9 mouse cellular contexts compared by ENCODE assay signal in the genomic region with DNA sequence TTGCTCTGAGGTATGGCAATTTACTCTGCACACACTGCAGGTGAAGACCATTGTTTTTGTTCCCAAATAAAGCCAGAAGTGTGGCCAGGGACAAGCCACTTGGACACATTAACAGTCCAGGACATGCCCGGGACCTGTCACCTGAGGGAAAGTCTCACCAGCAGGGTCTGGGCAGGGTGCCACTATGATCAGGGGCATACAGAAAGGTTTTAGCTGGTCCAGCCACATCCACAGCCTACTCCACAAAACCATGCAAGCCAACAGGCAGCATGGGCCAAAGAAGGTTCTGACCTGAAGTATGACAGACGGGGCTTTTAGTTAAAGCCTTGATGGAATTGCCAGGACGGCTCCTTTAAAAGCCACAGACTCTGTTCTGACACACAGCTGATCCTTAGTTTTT. TPM values are rescaled to one million over a fixed set of nuclear protein-coding genes. Genes with fewer than 3 reads are reported as not detected.
DNase-seq lines count a peak whose midpoint lies in the region; ATAC-seq and TF ChIP-seq lines count a peak whose summit lies in the region.
"Had no signal": no experiment of that assay in that cellular context is flagged by ENCODE, and none has a peak within 500 bp of the region (broad histone marks: within the 10 kb centered on the region; RNA-seq: fewer than 3 reads in every experiment).

No protein-coding gene starts in this region.

- H3K36me3 ChIP-seq in forebrain, embryonic 10.5 days (replicated peaks) = peaks cover 59% of the 10 kb centered on the region
- H3K36me3 ChIP-seq in forebrain, embryonic 14.5 days (ENCODE audit: control insufficient read depth, insufficient read depth, low read length) = peaks cover 42% of the 10 kb centered on the region
- H3K36me3 ChIP-seq in ES-Bruce4 (ENCODE audit: control insufficient read depth, insufficient read depth, low read length, poor library complexity, severe bottlenecking) = peaks cover 12% of the 10 kb centered on the region
- peaks cover 37% of the 10 kb centered on the region for H3K36me3 ChIP-seq in forebrain, embryonic 12.5 days (replicated peaks)
- H3K36me3 ChIP-seq in hindbrain, postnatal 0 days (ENCODE audit: insufficient read depth, low read length) = peaks cover 29% of the 10 kb centered on the region

- H3K9ac ChIP-seq in forebrain, embryonic 14.5 days (ENCODE audit: low read length) = no peak overlapping the region
- no peak overlapping the region for H3K9ac ChIP-seq in ES-Bruce4 (ENCODE audit: low read depth, poor library complexity, severe bottlenecking)
- no peak overlapping the region for H3K9ac ChIP-seq in forebrain, embryonic 12.5 days
- 0 out of 2 replicates have a peak overlapping the region, but pooled peaks have one; percentile 22 for H3K9ac ChIP-seq in hindbrain, postnatal 0 days (replicated peaks; ENCODE audit: low read length)

- no peak for DNase-seq in forebrain, embryonic 10.5 days (ENCODE audit: extremely low spot score, low spot score)
- no peak for DNase-seq in forebrain, embryonic 14.5 days (ENCODE audit: low spot score)
- DNase-seq in hindbrain, postnatal 0 days (ENCODE audit: low spot score) = peak; percentile 44
- DNase-seq in urinary bladder, postnatal 4 days (ENCODE audit: low spot score in 2 of 2) = no peak
- DNase-seq in ovary, postnatal 14 days (ENCODE audit: low spot score) = no peak
- no peak for DNase-seq in left cerebral cortex, adult 11 months (ENCODE audit: low spot score)

- H3K4me1 ChIP-seq in forebrain, embryonic 10.5 days = peaks cover 54% of the 10 kb centered on the region
- peaks cover 11% of the 10 kb centered on the region for H3K4me1 ChIP-seq in forebrain, embryonic 14.5 days (ENCODE audit: control insufficient read depth, insufficient read depth, low read length)
- no peaks in the 10 kb centered on the region for H3K4me1 ChIP-seq in ES-Bruce4 (ENCODE audit: control insufficient read depth, insufficient read depth, low read length)
- peaks cover 44% of the 10 kb centered on the region for H3K4me1 ChIP-seq in forebrain, embryonic 12.5 days
- H3K4me1 ChIP-seq in hindbrain, postnatal 0 days (ENCODE audit: insufficient read depth, low read length) = 0 out of 2 replicates have a peak, but pooled peaks cover 7% of the 10 kb centered on the region

- H3K9me3 ChIP-seq in forebrain, embryonic 10.5 days = no peaks in the 10 kb centered on the region
- H3K9me3 ChIP-seq in forebrain, embryonic 14.5 days (replicated peaks; ENCODE audit: control insufficient read depth, low read length) = no peaks in the 10 kb centered on the region
- H3K9me3 ChIP-seq in ES-Bruce4 (replicated peaks; ENCODE audit: control insufficient read depth, insufficient read depth, low read length, poor library complexity, severe bottlenecking) = no peaks in the 10 kb centered on the region
- H3K9me3 ChIP-seq in forebrain, embryonic 12.5 days = no peaks in the 10 kb centered on the region
- H3K9me3 ChIP-seq in hindbrain, postnatal 0 days (ENCODE audit: low read length) = no peaks in the 10 kb centered on the region

- no peaks in the 10 kb centered on the region for H3K27me3 ChIP-seq in forebrain, embryonic 10.5 days (ENCODE audit: poor library complexity, severe bottlenecking)
- no peaks in the 10 kb centered on the region for H3K27me3 ChIP-seq in forebrain, embryonic 14.5 days (replicated peaks; ENCODE audit: control insufficient read depth, insufficient read depth, low read length)
- H3K27me3 ChIP-seq in ES-Bruce4 (ENCODE audit: control insufficient read depth, insufficient read depth, low read length, poor library complexity, severe bottlenecking) = no peaks in the 10 kb centered on the region
- H3K27me3 ChIP-seq in forebrain, embryonic 12.5 days = no peaks in the 10 kb centered on the region
- H3K27me3 ChIP-seq in hindbrain, postnatal 0 days (ENCODE audit: insufficient read depth, low read length) = no peaks in the 10 kb centered on the region

- 61% methylated on average over 3 of the region's 3 CpGs for WGBS in forebrain, embryonic 10.5 days
- WGBS in forebrain, embryonic 14.5 days = 27% methylated on average over 3 of the region's 3 CpGs
- 55% methylated on average over 3 of the region's 3 CpGs for WGBS in forebrain, embryonic 12.5 days
- WGBS in hindbrain, postnatal 0 days = 30% methylated on average over 3 of the region's 3 CpGs

- no peak for ATAC-seq in forebrain, embryonic 14.5 days
- no peak for ATAC-seq in forebrain, embryonic 12.5 days (ENCODE audit: low FRiP score)
- no peak for ATAC-seq in hindbrain, postnatal 0 days

- H3K4me2 ChIP-seq in forebrain, embryonic 14.5 days (ENCODE audit: low read length) = no peak overlapping the region
- no peak overlapping the region for H3K4me2 ChIP-seq in forebrain, embryonic 12.5 days
- no peak overlapping the region for H3K4me2 ChIP-seq in hindbrain, postnatal 0 days (ENCODE audit: low read depth, low read length)

- no peak for TF ChIP-seq CTCF in ES-Bruce4 (IDR thresholded peaks at IDR 0.05; ENCODE audit: low read depth, low read length)
- no peak for TF ChIP-seq CTCF in hindbrain, postnatal 0 days (IDR thresholded peaks at IDR 0.05; ENCODE audit: low read depth)

- H3K4me3 ChIP-seq in forebrain, embryonic 10.5 days = no peak overlapping the region
- no peak overlapping the region for H3K4me3 ChIP-seq in forebrain, embryonic 14.5 days (ENCODE audit: low read depth, low read length)
- H3K4me3 ChIP-seq in ES-Bruce4 (ENCODE audit: low read depth, low read length) = no peak overlapping the region
- H3K4me3 ChIP-seq in forebrain, embryonic 12.5 days (replicated peaks) = no peak overlapping the region
- H3K4me3 ChIP-seq in hindbrain, postnatal 0 days (ENCODE audit: low read length) = no peak overlapping the region

- peak overlapping the region; percentile 44 for H3K27ac ChIP-seq in forebrain, embryonic 10.5 days
- no peak overlapping the region; the same call in 1 of the 2 replicates for H3K27ac ChIP-seq in forebrain, embryonic 14.5 days (ENCODE audit: low read depth, low read length)
- H3K27ac ChIP-seq in ES-Bruce4 (ENCODE audit: insufficient read depth, low read length) = peak overlapping the region; percentile 40; the same call in 1 of the 2 replicates
- peak overlapping the region; percentile 57 for H3K27ac ChIP-seq in forebrain, embryonic 12.5 days
- peak overlapping the region; percentile 46 for H3K27ac ChIP-seq in hindbrain, postnatal 0 days
- H3K27ac ChIP-seq: kidney, postnatal 0 days had no signal

- TF ChIP-seq POLR2A in ES-Bruce4 (IDR thresholded peaks at IDR 0.05; ENCODE audit: insufficient read depth, low read length) = no peak

- no peak for TF ChIP-seq EP300 in ES-Bruce4 (IDR thresholded peaks at IDR 0.05; ENCODE audit: insufficient read depth, low read depth, low read length)

RNA-seq across cellular contexts. Expression of a gene that starts 49.4 kb away (rescaled TPM):
- 26.2 and 26.8 TPM in 2 replicates for polyA plus RNA-seq in forebrain, embryonic 10.5 days (2016; fragmentation: Nextera tagmentation; extraction: Ambion mirVana)
- 20.6 and 23.6 TPM in 2 replicates for polyA plus RNA-seq in forebrain, embryonic 14.5 days (2014; fragmentation: Nextera tagmentation; extraction: Ambion mirVana)
- polyA plus RNA-seq in ES-Bruce4 (2011; ENCODE audit: insufficient read depth, insufficient read length, low read depth, missing spikeins) = 5.5 and 5.8 TPM in 2 replicates
- 37.3 and 42.3 TPM in 2 replicates for polyA plus RNA-seq in forebrain, embryonic 12.5 days (2016; fragmentation: Nextera tagmentation; extraction: Ambion mirVana)
- 139 and 147 TPM in 2 replicates for total RNA-seq in hindbrain, postnatal 0 days (2014; rRNA removed)
- polyA plus RNA-seq in hindbrain, postnatal 0 days (2015; fragmentation: Nextera tagmentation; extraction: Ambion mirVana) = 33.7 and 36.5 TPM in 2 replicates
